Mouse (Mus musculus) heart, postnatal 0 days (tissue): ENCODE data around the gene Phospho1.

ENCODE experiments used
- CTCF ChIP-seq: IDR thresholded peaks from 2 replicates; pipeline ENCODE4 v1.5.1; 2016; ENCODE audit warnings: antibody characterized with exemption, control low read depth, low read depth
- EP300 ChIP-seq: IDR thresholded peaks from 2 replicates; pipeline ENCODE4 v1.6.1; 2016; ENCODE audit warnings: antibody characterized with exemption, low read depth

DNA sequence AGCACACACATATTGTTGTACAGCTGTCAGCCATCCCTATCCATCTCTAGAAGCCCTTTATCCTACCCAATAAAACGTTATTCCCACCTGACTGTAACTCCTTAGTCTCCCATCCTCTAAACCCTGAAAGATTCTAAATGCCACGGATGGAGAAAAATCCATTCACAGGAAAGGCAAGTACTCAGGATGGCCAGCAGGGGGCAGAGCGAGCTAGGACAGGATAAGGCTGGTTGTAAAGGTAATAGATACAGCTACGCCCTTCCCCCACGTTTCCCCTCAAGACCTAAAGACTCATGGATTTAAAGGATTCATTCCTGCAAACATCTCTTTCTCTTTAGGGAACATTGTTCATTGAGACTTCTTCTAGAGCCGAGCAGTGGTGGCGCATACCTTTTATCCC is 52.0 kb downstream of the Phospho1 start:
- TF ChIP-seq CTCF (peak; percentile 86), EP300 (no peak)
